Mouse (Mus musculus): ENCODE results near the gene Dcun1d1. TPM values are rescaled to one million over a fixed set of nuclear protein-coding genes. Genes with fewer than 3 reads are reported as not detected.
A peak's percentile ranks its signal among the peaks of the same experiment; 100 is the strongest.

Dcun1d1 gene
- polyA plus RNA-seq, 1 experiment from 2014 or later: 82.0 TPM

DNA sequence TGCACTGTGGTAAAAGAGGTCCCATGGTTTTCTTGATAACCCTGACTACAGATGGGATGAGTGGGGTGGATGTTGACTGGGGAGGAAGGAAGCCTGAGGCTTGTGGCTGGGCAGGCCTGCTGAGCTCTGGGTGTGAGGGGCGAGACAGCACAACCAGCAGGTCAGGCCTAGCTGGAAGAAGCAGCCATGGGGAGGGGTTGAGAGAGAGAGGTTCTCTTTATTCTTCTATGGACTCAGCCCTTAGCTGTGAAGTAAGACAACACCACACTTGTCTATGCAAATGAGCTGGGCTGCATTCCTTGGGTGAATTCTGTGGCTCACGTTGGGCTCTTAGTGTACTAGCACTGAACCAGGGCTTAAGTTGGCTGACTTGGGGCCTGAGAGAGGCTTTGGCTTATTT, 2.8 kb upstream of the Dcun1d1 start:
- H3K9ac ChIP-seq (ENCODE audit: low read depth, low read length): no peak overlapping the region
- no peak for ATAC-seq (ENCODE audit: low read depth)
- no peaks in the 10 kb centered on the region for H3K9me3 ChIP-seq (replicated peaks; ENCODE audit: control insufficient read depth, low read length)
- no peak overlapping the region for H3K27ac ChIP-seq (ENCODE audit: low read length)
- H3K36me3 ChIP-seq (ENCODE audit: control insufficient read depth, insufficient read depth): no peaks in the 10 kb centered on the region
- H3K27me3 ChIP-seq (ENCODE audit: control insufficient read depth, insufficient read depth, low read depth, low read length): no peaks in the 10 kb centered on the region
- WGBS (ENCODE audit: insufficient replicate concordance): 38% methylated on average over 2 of the region's 2 CpGs
- peaks cover 4% of the 10 kb centered on the region for H3K4me1 ChIP-seq (ENCODE audit: control insufficient read depth, low read depth, low read length)
- H3K4me3 ChIP-seq (ENCODE audit: low read depth, low read length): no peak overlapping the region
- H3K4me2 ChIP-seq (ENCODE audit: low read depth, low read length): no peak overlapping the region

DNA sequence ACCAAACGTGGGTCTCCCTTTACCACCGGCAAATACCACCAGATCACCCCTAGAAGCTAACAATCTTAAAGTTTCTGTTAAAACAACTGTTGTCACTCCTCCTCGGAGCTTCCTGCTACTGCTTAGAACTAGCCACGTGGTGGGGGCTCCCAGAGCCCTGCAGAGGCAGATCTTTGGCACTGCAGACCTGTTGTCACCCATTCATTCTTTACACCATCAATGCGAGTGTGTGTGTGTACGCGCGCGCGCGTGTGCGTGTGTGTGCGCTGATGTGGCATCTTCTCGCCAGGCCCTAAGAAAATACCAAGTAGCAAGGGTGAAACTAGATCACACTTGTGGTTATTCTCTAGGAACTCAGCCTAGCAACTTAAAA, 3.9 kb downstream of the Dcun1d1 start:
- H3K4me3 ChIP-seq (ENCODE audit: low read depth, low read length): peak overlapping the region; percentile 92
- WGBS (ENCODE audit: insufficient replicate concordance): under 1% methylated on average over 14 of the region's 14 CpGs
- peak; percentile 17; the same call in 1 of the 2 replicates for ATAC-seq (ENCODE audit: low read depth)
- peaks cover 30% of the 10 kb centered on the region for H3K4me1 ChIP-seq (ENCODE audit: control insufficient read depth, low read depth, low read length)
- no peaks in the 10 kb centered on the region for H3K36me3 ChIP-seq (ENCODE audit: control insufficient read depth, insufficient read depth)
- peak overlapping the region; percentile 91 for H3K4me2 ChIP-seq (ENCODE audit: low read depth, low read length)
- peak overlapping the region; percentile 100 for H3K9ac ChIP-seq (ENCODE audit: low read depth, low read length)
- no peaks in the 10 kb centered on the region for H3K9me3 ChIP-seq (replicated peaks; ENCODE audit: control insufficient read depth, low read length)
- no peaks in the 10 kb centered on the region for H3K27me3 ChIP-seq (ENCODE audit: control insufficient read depth, insufficient read depth, low read depth, low read length)
- peak overlapping the region; percentile 93 for H3K27ac ChIP-seq (ENCODE audit: low read length)

DNA sequence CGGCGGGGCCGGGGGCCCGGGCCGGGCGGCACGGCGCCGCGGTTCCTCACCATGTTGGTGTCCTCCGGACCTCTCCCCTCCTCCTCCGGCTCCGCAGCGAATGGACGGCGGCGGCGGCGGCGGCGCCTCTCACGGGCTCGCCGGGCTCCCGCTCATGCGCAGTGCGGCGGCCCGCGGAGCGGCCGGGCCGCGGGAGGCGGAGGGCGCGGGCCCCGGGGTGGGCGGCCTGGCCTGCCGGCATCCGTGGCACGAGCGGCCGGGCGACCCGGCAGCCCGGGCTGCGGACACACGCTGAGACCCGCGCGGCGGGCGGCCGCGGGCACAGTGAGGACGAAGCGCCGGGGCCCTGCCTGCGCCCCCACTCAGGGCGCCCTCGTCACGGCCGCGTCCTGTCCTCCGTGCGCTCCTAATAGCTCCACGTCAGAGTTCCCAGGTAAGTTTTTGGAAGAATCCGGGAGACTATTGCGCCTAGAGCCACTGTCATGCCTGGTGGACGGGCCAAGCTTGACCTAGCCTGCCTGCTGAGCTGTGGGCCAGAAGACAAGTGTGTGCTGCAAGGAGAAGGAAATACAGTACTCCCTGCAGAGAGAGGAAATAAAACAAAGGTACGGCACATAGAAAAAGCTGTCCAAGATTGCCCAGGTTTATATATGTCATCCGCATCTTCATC, 4.4 kb downstream of the Dcun1d1 start:
- Histone ChIP-seq H3K9me3 (replicated peaks; ENCODE audit: control insufficient read depth, low read length) (no peaks in the 10 kb centered on the region), H3K27me3 (ENCODE audit: control insufficient read depth, insufficient read depth, low read depth, low read length) (no peaks in the 10 kb centered on the region), H3K9ac (ENCODE audit: low read depth, low read length) (peak overlapping the region; percentile 100), H3K4me3 (ENCODE audit: low read depth, low read length) (peak overlapping the region; percentile 92), H3K36me3 (ENCODE audit: control insufficient read depth, insufficient read depth) (no peaks in the 10 kb centered on the region), H3K4me2 (ENCODE audit: low read depth, low read length) (peak overlapping the region; percentile 91), H3K4me1 (ENCODE audit: control insufficient read depth, low read depth, low read length) (peaks cover 30% of the 10 kb centered on the region), H3K27ac (ENCODE audit: low read length) (peak overlapping the region; percentile 93)
- peak; percentile 86 for ATAC-seq (ENCODE audit: low read depth)
- WGBS (ENCODE audit: insufficient replicate concordance): under 1% methylated on average over 48 of the region's 73 CpGs

DNA sequence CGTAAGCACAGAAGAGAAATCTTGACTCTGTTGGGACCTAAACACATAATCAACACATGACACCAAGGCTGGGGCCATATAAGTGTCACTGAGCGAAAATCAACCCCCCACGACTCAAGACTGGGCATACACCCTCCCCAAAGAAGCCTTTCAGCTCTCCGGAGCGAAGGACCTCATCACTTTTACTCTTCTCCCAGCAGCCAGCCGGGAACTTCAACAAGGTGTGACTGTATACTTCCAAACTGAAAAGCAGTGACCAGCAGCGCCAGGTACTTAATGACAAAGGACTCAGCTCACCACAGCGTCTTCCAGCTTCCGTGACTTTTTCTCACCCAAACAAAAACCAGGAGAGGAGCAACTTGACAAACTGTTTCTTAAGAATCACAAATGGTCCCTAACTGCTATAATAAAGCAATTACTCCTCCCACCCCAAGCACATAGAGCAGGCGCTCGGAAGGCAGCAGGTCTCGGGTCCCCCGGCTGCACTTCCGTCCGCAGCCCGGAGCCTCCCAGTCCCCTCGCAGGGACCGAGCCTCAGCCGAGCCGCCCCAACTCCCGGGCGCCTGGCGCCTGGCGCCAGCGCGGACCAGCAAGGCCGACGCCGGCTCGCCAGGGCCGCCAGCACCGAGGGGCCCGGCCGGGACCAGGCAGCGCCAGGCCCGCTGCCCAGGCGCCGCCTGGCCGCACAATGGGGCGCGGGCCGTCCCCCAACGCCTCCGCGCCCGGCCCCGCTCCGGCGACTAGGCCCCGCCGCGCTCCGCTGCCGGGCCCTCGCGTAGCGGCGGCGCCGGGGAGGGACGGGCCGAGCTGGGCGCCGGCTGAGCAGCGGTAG, 5.1 kb downstream of the Dcun1d1 start:
- peak overlapping the region; percentile 92 for H3K4me3 ChIP-seq (ENCODE audit: low read depth, low read length)
- WGBS (ENCODE audit: insufficient replicate concordance): under 1% methylated on average over 56 of the region's 65 CpGs
- no peaks in the 10 kb centered on the region for H3K27me3 ChIP-seq (ENCODE audit: control insufficient read depth, insufficient read depth, low read depth, low read length)
- ATAC-seq (ENCODE audit: low read depth): peak; percentile 64
- peak overlapping the region; percentile 93 for H3K27ac ChIP-seq (ENCODE audit: low read length)
- no peaks in the 10 kb centered on the region for H3K36me3 ChIP-seq (ENCODE audit: control insufficient read depth, insufficient read depth)
- peaks cover 32% of the 10 kb centered on the region for H3K4me1 ChIP-seq (ENCODE audit: control insufficient read depth, low read depth, low read length)
- H3K9ac ChIP-seq (ENCODE audit: low read depth, low read length): peak overlapping the region; percentile 100
- no peaks in the 10 kb centered on the region for H3K9me3 ChIP-seq (replicated peaks; ENCODE audit: control insufficient read depth, low read length)
- H3K4me2 ChIP-seq (ENCODE audit: low read depth, low read length): peak overlapping the region; percentile 81

DNA sequence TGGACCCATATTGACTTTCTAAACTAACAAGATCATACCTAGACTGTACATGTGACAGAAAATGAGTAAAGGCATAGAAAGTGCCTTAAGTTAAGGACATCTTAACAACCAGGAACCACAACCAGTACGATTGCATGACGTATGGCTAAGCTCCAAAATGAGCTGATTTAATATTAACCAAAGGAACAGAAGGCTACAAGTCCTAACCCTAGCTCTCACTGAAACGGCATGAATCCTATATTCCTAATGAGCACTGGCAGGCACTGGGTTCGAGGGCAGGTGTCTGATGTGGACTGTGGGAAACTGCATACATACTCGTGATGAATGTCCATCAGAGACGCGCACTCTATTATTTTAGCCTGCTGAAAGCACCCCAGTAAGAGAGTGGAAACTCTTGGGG, 5.9 kb downstream of the Dcun1d1 start:
- peak overlapping the region; percentile 81 for H3K4me2 ChIP-seq (ENCODE audit: low read depth, low read length)
- peak overlapping the region; percentile 93 for H3K27ac ChIP-seq (ENCODE audit: low read length)
- 6% methylated on average over 7 of the region's 7 CpGs for WGBS (ENCODE audit: insufficient replicate concordance)
- H3K36me3 ChIP-seq (ENCODE audit: control insufficient read depth, insufficient read depth): no peaks in the 10 kb centered on the region
- peaks cover 37% of the 10 kb centered on the region for H3K4me1 ChIP-seq (ENCODE audit: control insufficient read depth, low read depth, low read length)
- peak overlapping the region; percentile 100 for H3K9ac ChIP-seq (ENCODE audit: low read depth, low read length)
- ATAC-seq (ENCODE audit: low read depth): no peak
- no peaks in the 10 kb centered on the region for H3K9me3 ChIP-seq (replicated peaks; ENCODE audit: control insufficient read depth, low read length)
- H3K27me3 ChIP-seq (ENCODE audit: control insufficient read depth, insufficient read depth, low read depth, low read length): no peaks in the 10 kb centered on the region
- H3K4me3 ChIP-seq (ENCODE audit: low read depth, low read length): peak overlapping the region; percentile 92

DNA sequence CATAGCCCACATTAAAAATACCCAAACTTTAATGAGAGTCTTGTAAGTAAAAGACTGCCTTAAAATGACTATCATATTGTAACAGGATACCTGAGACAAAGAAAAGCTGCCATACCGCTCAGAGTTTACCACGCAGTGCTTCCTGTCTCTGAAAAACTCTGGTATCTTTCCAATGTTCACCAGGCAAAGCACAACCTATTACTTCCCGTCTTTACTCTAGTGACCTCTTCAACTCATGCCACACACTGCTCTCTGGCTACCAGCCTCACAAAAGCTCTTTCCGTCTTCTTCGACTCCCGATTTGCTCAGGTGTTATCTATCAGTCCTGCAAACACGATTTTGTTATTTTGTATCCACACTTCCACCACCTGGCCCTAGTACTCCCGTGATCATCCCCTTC, 7.4 kb downstream of the Dcun1d1 start:
- H3K9me3 ChIP-seq (replicated peaks; ENCODE audit: control insufficient read depth, low read length): no peaks in the 10 kb centered on the region
- no peaks in the 10 kb centered on the region for H3K36me3 ChIP-seq (ENCODE audit: control insufficient read depth, insufficient read depth)
- peak overlapping the region; percentile 51 for H3K9ac ChIP-seq (ENCODE audit: low read depth, low read length)
- ATAC-seq (ENCODE audit: low read depth): no peak
- 7% methylated on average over 8 of the region's 8 CpGs for WGBS (ENCODE audit: insufficient replicate concordance)
- no peaks in the 10 kb centered on the region for H3K27me3 ChIP-seq (ENCODE audit: control insufficient read depth, insufficient read depth, low read depth, low read length)
- peak overlapping the region; percentile 44 for H3K4me3 ChIP-seq (ENCODE audit: low read depth, low read length)
- peak overlapping the region; percentile 62 for H3K4me2 ChIP-seq (ENCODE audit: low read depth, low read length)
- peaks cover 49% of the 10 kb centered on the region for H3K4me1 ChIP-seq (ENCODE audit: control insufficient read depth, low read depth, low read length)
- H3K27ac ChIP-seq (ENCODE audit: low read length): peak overlapping the region; percentile 80

DNA sequence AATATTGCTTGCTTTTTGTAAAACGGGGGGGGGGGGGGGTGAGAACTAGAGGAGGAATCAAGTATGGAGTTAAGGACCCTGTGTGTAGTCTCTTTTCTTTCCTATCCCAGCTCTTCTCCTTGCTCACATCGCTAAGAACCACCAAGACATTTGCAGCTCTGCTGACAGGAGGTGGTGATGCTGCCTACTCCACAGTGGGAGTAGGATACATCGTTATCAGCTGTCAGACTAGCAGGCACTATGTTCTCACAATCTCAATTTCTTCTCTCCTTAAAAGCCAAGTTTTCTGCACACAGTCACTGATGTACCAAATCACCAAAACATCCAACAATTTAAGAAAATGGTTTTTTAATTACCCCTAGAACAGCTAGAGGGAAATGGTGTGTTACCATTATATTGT, 7.8 kb downstream of the Dcun1d1 start:
- H3K36me3 ChIP-seq (ENCODE audit: control insufficient read depth, insufficient read depth): no peaks in the 10 kb centered on the region
- peak overlapping the region; percentile 80 for H3K27ac ChIP-seq (ENCODE audit: low read length)
- H3K4me1 ChIP-seq (ENCODE audit: control insufficient read depth, low read depth, low read length): peaks cover 47% of the 10 kb centered on the region
- peak overlapping the region; percentile 44; the same call in 1 of the 2 replicates for H3K4me3 ChIP-seq (ENCODE audit: low read depth, low read length)
- no peak for ATAC-seq (ENCODE audit: low read depth)
- H3K27me3 ChIP-seq (ENCODE audit: control insufficient read depth, insufficient read depth, low read depth, low read length): no peaks in the 10 kb centered on the region
- no peaks in the 10 kb centered on the region for H3K9me3 ChIP-seq (replicated peaks; ENCODE audit: control insufficient read depth, low read length)
- WGBS (ENCODE audit: insufficient replicate concordance): 15% methylated on average over 3 of the region's 3 CpGs
- H3K4me2 ChIP-seq (ENCODE audit: low read depth, low read length): peak overlapping the region; percentile 62
- peak overlapping the region; percentile 51 for H3K9ac ChIP-seq (ENCODE audit: low read depth, low read length)

DNA sequence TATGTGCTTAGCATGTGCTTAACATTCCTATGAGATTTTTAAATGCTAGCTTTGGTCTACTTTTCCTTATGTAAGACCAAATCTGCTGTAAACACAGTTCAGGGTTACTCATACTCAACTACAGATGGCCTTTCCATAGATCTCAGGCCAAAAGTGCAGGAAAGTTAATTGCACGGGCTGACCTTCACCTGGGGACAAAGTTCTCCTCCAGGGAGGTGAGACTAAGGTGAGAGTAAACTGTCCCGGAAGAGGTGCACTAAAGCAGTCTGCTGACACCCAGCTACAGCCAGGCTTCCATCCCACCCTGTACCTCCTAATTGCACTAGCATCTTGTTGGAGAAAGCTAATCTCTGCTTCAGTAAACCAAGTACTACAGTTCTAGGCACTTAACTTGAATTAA, 11.4 kb downstream of the Dcun1d1 start:
- Histone ChIP-seq H3K9ac (ENCODE audit: low read depth, low read length) (no peak overlapping the region), H3K27me3 (ENCODE audit: control insufficient read depth, insufficient read depth, low read depth, low read length) (no peaks in the 10 kb centered on the region), H3K9me3 (replicated peaks; ENCODE audit: control insufficient read depth, low read length) (no peaks in the 10 kb centered on the region), H3K4me2 (ENCODE audit: low read depth, low read length) (0 out of 2 replicates have a peak overlapping the region, but pooled peaks have one; percentile 9), H3K4me1 (ENCODE audit: control insufficient read depth, low read depth, low read length) (peaks cover 65% of the 10 kb centered on the region), H3K27ac (ENCODE audit: low read length) (peak overlapping the region; percentile 50), H3K4me3 (ENCODE audit: low read depth, low read length) (no peak overlapping the region), H3K36me3 (ENCODE audit: control insufficient read depth, insufficient read depth) (no peaks in the 10 kb centered on the region)
- no peak for ATAC-seq (ENCODE audit: low read depth)
- 62% methylated on average over 2 of the region's 2 CpGs for WGBS (ENCODE audit: insufficient replicate concordance)

DNA sequence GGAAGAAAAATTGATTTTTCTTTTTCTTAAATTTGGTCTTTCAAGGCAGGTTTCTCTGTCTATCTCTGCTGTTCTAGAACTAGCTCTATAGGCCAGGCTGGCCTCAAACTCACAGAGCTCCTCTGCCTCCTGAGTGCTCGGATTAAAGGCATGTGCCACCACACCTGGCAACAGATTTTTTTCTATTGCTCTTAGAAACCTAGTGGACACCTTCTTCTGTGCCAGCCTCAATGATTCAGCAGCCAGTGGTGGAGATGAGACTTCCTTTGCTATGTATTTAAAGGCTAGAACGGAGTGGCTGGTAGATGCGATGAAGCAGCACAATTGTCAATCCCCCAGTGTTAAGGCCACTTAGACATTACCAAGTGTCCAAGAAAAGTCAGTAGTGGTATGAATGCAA, 13.2 kb downstream of the Dcun1d1 start:
- Histone ChIP-seq H3K4me3 (ENCODE audit: low read depth, low read length) (peak overlapping the region; percentile 41), H3K27ac (ENCODE audit: low read length) (peak overlapping the region; percentile 96), H3K9ac (ENCODE audit: low read depth, low read length) (peak overlapping the region; percentile 63), H3K4me2 (ENCODE audit: low read depth, low read length) (peak overlapping the region; percentile 67), H3K36me3 (ENCODE audit: control insufficient read depth, insufficient read depth) (peaks cover 3% of the 10 kb centered on the region; the same call in 1 of the 2 replicates), H3K4me1 (ENCODE audit: control insufficient read depth, low read depth, low read length) (peaks cover 57% of the 10 kb centered on the region), H3K9me3 (replicated peaks; ENCODE audit: control insufficient read depth, low read length) (no peaks in the 10 kb centered on the region), H3K27me3 (ENCODE audit: control insufficient read depth, insufficient read depth, low read depth, low read length) (no peaks in the 10 kb centered on the region)
- ATAC-seq (ENCODE audit: low read depth): peak; percentile 70
- 22% methylated on average over 3 of the region's 3 CpGs for WGBS (ENCODE audit: insufficient replicate concordance)

Measured in liver, embryonic 16.5 days (tissue).